Mouse (Mus musculus) limb, embryonic 13.5 days (tissue): Measurements from ENCODE around the gene Nme2. TPM values are rescaled to one million over a fixed set of nuclear protein-coding genes. Genes with fewer than 3 reads are reported as not detected.
"Not testable (repeated sequence)": the region's sequence is repeated elsewhere in the genome, so short reads cannot be mapped to it uniquely, and the experiment has no call there.

Experiments used
- ATAC-seq: fragments of 200-750 bp; cut with Nextera tagmentation; 2 replicates; pipeline ENCODE4 v1.8.0; 2017; ENCODE audit warnings: low read depth, moderate number of reproducible peaks, moderate TSS enrichment; ENCODE audit not compliant: low FRiP score
- H3K27ac ChIP-seq: fragments of 300-500 bp; sonication (generic); 2 replicates; pipeline ENCODE4 v1.5.1; 2015; ENCODE audit warnings: inconsistent platforms, mild to moderate bottlenecking, moderate library complexity
- H3K27me3 ChIP-seq: fragments of 300-500 bp; sonication (generic); 2 replicates; pipeline ENCODE4 v1.6.1; 2015; ENCODE audit warnings: mild to moderate bottlenecking, inconsistent platforms
- H3K36me3 ChIP-seq: fragments of 300-500 bp; sonication (generic); 2 replicates; pipeline ENCODE4 v1.6.1; 2015; ENCODE audit warnings: inconsistent platforms, mild to moderate bottlenecking, moderate library complexity
- H3K4me1 ChIP-seq: fragments of 300-500 bp; sonication (generic); 2 replicates; pipeline ENCODE4 v1.6.1; 2015; ENCODE audit warnings: inconsistent platforms
- H3K4me2 ChIP-seq: fragments of 300-500 bp; sonication (generic); replicated peaks from 2 replicates; pipeline ENCODE4 v1.6.1; 2015; ENCODE audit warnings: inconsistent platforms, mild to moderate bottlenecking, moderate library complexity
- H3K4me3 ChIP-seq: fragments of 300-500 bp; sonication (generic); 2 replicates; pipeline ENCODE4 v1.5.1; 2015; ENCODE audit warnings: moderate library complexity, mild to moderate bottlenecking, inconsistent platforms
- H3K9ac ChIP-seq: fragments of 300-500 bp; sonication (generic); 2 replicates; pipeline ENCODE4 v1.6.1; 2015; ENCODE audit warnings: mild to moderate bottlenecking, inconsistent platforms
- H3K9me3 ChIP-seq: fragments of 300-500 bp; sonication (generic); 2 replicates; pipeline ENCODE4 v1.6.1; 2016; ENCODE audit warnings: inconsistent platforms
- WGBS: fragments of 180-500 bp; shearing (Covaris S2); methylation state at CpG from one replicate; pipeline ENCODE4 v1.1.7; 2015; 5-methylcytosine and 5-hydroxymethylcytosine counted together
- polyA plus RNA-seq: library from polyadenylated mRNA; unstranded; fragments of >200 nt; fragmentation: Nextera tagmentation; extraction: Ambion mirVana; gene quantifications from 2 replicates; pipeline ENCODE4 v1.2.1, GENCODE M21; 2015

Nme2 gene
- polyA plus RNA-seq, 1 experiment from 2014 or later, result 307 TPM

- H3K9me3 ChIP-seq, result no peaks in the 10 kb centered on the region
- no peak for ATAC-seq
- H3K4me2 ChIP-seq, result no peak overlapping the region
- H3K4me1 ChIP-seq, result peaks cover 6% of the 10 kb centered on the region
- H3K27ac ChIP-seq, result no peak overlapping the region
- WGBS, result 91% methylated on average over 6 of the region's 6 CpGs
- H3K27me3 ChIP-seq, result no peaks in the 10 kb centered on the region
- H3K4me3 ChIP-seq, result no peak overlapping the region
- H3K36me3 ChIP-seq, result peaks cover 79% of the 10 kb centered on the region
- H3K9ac ChIP-seq, result no peak overlapping the region
Observed at GRCm38 (mm10) chr11:93961482-93961881, 5.4 kb upstream of the Nme2 start.

- H3K27ac ChIP-seq, result no peak overlapping the region
- H3K4me3 ChIP-seq, result no peak overlapping the region
- peaks cover 28% of the 10 kb centered on the region for H3K4me1 ChIP-seq
- H3K27me3 ChIP-seq, result no peaks in the 10 kb centered on the region
- no peak for ATAC-seq
- H3K9me3 ChIP-seq, result no peaks in the 10 kb centered on the region
- peaks cover 63% of the 10 kb centered on the region for H3K36me3 ChIP-seq
- no peak overlapping the region for H3K4me2 ChIP-seq
- WGBS, result 68% methylated on average over 4 of the region's 4 CpGs
- H3K9ac ChIP-seq, result no peak overlapping the region; the same call in 1 of the 2 replicates
Observed at GRCm38 (mm10) chr11:93957746-93958145, 1.7 kb upstream of the Nme2 start.

GRCm38 (mm10) chr11:93957031-93957555 lies 1.0 kb upstream of the Nme2 start:
- 80% methylated on average over 2 of the region's 2 CpGs for WGBS
- Histone ChIP-seq H3K27me3 (no peaks in the 10 kb centered on the region), H3K36me3 (peaks cover 63% of the 10 kb centered on the region), H3K4me3 (no peak overlapping the region), H3K9ac (no peak overlapping the region), H3K9me3 (no peaks in the 10 kb centered on the region), H3K27ac (no peak overlapping the region), H3K4me1 (peaks cover 34% of the 10 kb centered on the region), H3K4me2 (no peak overlapping the region)
- ATAC-seq, result no peak

GRCm38 (mm10) chr11:93955256-93956150 lies 556 bp downstream of the Nme2 start:
- H3K4me1 ChIP-seq, result peaks cover 34% of the 10 kb centered on the region
- H3K4me3 ChIP-seq, result peak overlapping the region; percentile 75
- peak overlapping the region; percentile 91 for H3K27ac ChIP-seq
- H3K27me3 ChIP-seq, result no peaks in the 10 kb centered on the region
- peak overlapping the region; percentile 81 for H3K9ac ChIP-seq
- peak overlapping the region; percentile 92 for H3K4me2 ChIP-seq
- H3K9me3 ChIP-seq, result no peaks in the 10 kb centered on the region
- ATAC-seq, result peak; percentile 98
- WGBS, result under 1% methylated on average over 67 of the region's 67 CpGs
- peaks cover 64% of the 10 kb centered on the region for H3K36me3 ChIP-seq

- peak overlapping the region; percentile 91 for H3K27ac ChIP-seq
- no peak for ATAC-seq
Observed at GRCm38 (mm10) chr11:93954738-93955255, 1.3 kb downstream of the Nme2 start.

GRCm38 (mm10) chr11:93952376-93952775 lies 3.7 kb downstream of the Nme2 start:
- Histone ChIP-seq H3K9ac (no peak overlapping the region), H3K27me3 (no peaks in the 10 kb centered on the region), H3K36me3 (peaks cover 60% of the 10 kb centered on the region), H3K9me3 (no peaks in the 10 kb centered on the region), H3K4me2 (no peak overlapping the region), H3K27ac (no peak overlapping the region), H3K4me3 (no peak overlapping the region), H3K4me1 (peaks cover 34% of the 10 kb centered on the region)
- 77% methylated on average over 5 of the region's 5 CpGs for WGBS
- ATAC-seq, result no peak

More at GRCm38 (mm10) chr11:93954738-93955255, 1.3 kb downstream of the Nme2 start:
- H3K9ac ChIP-seq, result peak overlapping the region; percentile 81
- no peaks in the 10 kb centered on the region for H3K27me3 ChIP-seq
- WGBS, result 48% methylated on average over 13 of the region's 13 CpGs
- H3K4me3 ChIP-seq, result peak overlapping the region; percentile 75
- H3K4me2 ChIP-seq, result peak overlapping the region; percentile 92
- H3K9me3 ChIP-seq, result no peaks in the 10 kb centered on the region
- peaks cover 66% of the 10 kb centered on the region for H3K36me3 ChIP-seq
- peaks cover 34% of the 10 kb centered on the region for H3K4me1 ChIP-seq

- 97% methylated on average over 1 of the region's 1 CpGs for WGBS
- Histone ChIP-seq H3K27ac (no peak overlapping the region), H3K36me3 (peaks cover 62% of the 10 kb centered on the region)
Observed at GRCm38 (mm10) chr11:93950045-93950444, 6.0 kb downstream of the Nme2 start.

GRCm38 (mm10) chr11:93948887-93949567 lies 7.0 kb downstream of the Nme2 start:
- H3K4me2 ChIP-seq, result no peak overlapping the region
- peaks cover 61% of the 10 kb centered on the region for H3K36me3 ChIP-seq
- H3K4me1 ChIP-seq, result peaks cover 20% of the 10 kb centered on the region
- no peaks in the 10 kb centered on the region for H3K9me3 ChIP-seq
- H3K27me3 ChIP-seq, result no peaks in the 10 kb centered on the region
- no peak overlapping the region for H3K27ac ChIP-seq
- WGBS, result 90% methylated on average over 9 of the region's 9 CpGs
- H3K9ac ChIP-seq, result no peak overlapping the region
- ATAC-seq, result no peak
- H3K4me3 ChIP-seq, result no peak overlapping the region

More at GRCm38 (mm10) chr11:93950045-93950444, 6.0 kb downstream of the Nme2 start:
- no peak overlapping the region for H3K4me2 ChIP-seq
- no peaks in the 10 kb centered on the region for H3K27me3 ChIP-seq
- no peak overlapping the region for H3K9ac ChIP-seq
- no peak for ATAC-seq
- no peaks in the 10 kb centered on the region for H3K9me3 ChIP-seq
- H3K4me3 ChIP-seq, result no peak overlapping the region
- H3K4me1 ChIP-seq, result peaks cover 27% of the 10 kb centered on the region

- Histone ChIP-seq H3K9me3 (no peaks in the 10 kb centered on the region), H3K4me3 (no peak overlapping the region), H3K36me3 (peaks cover 49% of the 10 kb centered on the region), H3K27ac (no peak overlapping the region), H3K4me2 (no peak overlapping the region), H3K4me1 (peaks cover 3% of the 10 kb centered on the region; the same call in 1 of the 2 replicates), H3K9ac (no peak overlapping the region), H3K27me3 (no peaks in the 10 kb centered on the region)
- no peak for ATAC-seq
- WGBS, result 39% methylated on average over 3 of the region's 3 CpGs
Observed at GRCm38 (mm10) chr11:93944986-93945385, 11.1 kb downstream of the Nme2 start.

- Histone ChIP-seq H3K4me3 (no peak overlapping the region), H3K9me3 (no peaks in the 10 kb centered on the region), H3K4me2 (no peak overlapping the region), H3K27me3 (no peaks in the 10 kb centered on the region), H3K36me3 (peaks cover 58% of the 10 kb centered on the region), H3K9ac (no peak overlapping the region), H3K27ac (no peak overlapping the region), H3K4me1 (peaks cover 3% of the 10 kb centered on the region; the same call in 1 of the 2 replicates)
- WGBS, result 83% methylated on average over 2 of the region's 2 CpGs
- no peak for ATAC-seq
Observed at GRCm38 (mm10) chr11:93940906-93941305, 15.2 kb downstream of the Nme2 start.

- Histone ChIP-seq H3K36me3 (peaks cover 88% of the 10 kb centered on the region), H3K4me3 (no peak overlapping the region)
Observed at GRCm38 (mm10) chr11:93929106-93929505, 27.0 kb downstream of the Nme2 start.

GRCm38 (mm10) chr11:93915019-93915418 lies 41.0 kb downstream of the Nme2 start:
- not testable (repeated sequence) for H3K27me3 ChIP-seq, H3K9me3 ChIP-seq, ATAC-seq, H3K4me1 ChIP-seq, H3K27ac ChIP-seq, H3K4me3 ChIP-seq, H3K9ac ChIP-seq, H3K4me2 ChIP-seq
- 96% methylated on average over 2 of the region's 2 CpGs for WGBS
- peaks cover 63% of the 10 kb centered on the region for H3K36me3 ChIP-seq

More at GRCm38 (mm10) chr11:93929106-93929505, 27.0 kb downstream of the Nme2 start:
- Histone ChIP-seq H3K27ac (no peak overlapping the region), H3K4me1 (no peaks in the 10 kb centered on the region), H3K9me3 (no peaks in the 10 kb centered on the region), H3K27me3 (no peaks in the 10 kb centered on the region), H3K4me2 (no peak overlapping the region), H3K9ac (no peak overlapping the region)
- ATAC-seq, result no peak
